Mouse (Mus musculus) lung, embryonic 16.5 days (tissue): ENCODE measurements around the gene Gm43302. TPM values are rescaled to one million over a fixed set of nuclear protein-coding genes. Genes with fewer than 3 reads are reported as not detected.

ENCODE experiments used
- polyA plus RNA-seq: library from polyadenylated mRNA; unstranded; fragments of >200 nt; fragmentation: Nextera tagmentation; extraction: Ambion mirVana; gene quantifications from 2 replicates; pipeline ENCODE4 v1.2.1, GENCODE M21; 2015

Gm43302 gene
- polyA plus RNA-seq, 1 experiment from 2014 or later: not detected

Other genes starting within 250 kb of the Gm43302 start
- 4.0 and 4.2 TPM in 2 replicates for gene Gbp9, start 154.2 kb downstream of the Gm43302 start, polyA plus RNA-seq
- gene Gbp8, start 154.2 kb downstream of the Gm43302 start, polyA plus RNA-seq: 0.80 and 1.8 TPM in 2 replicates
- 2.0 and 3.4 TPM in 2 replicates for gene Gbp4, start 154.1 kb downstream of the Gm43302 start, polyA plus RNA-seq
- gene Gbp10, start 54.2 kb downstream of the Gm43302 start, polyA plus RNA-seq: 0.06 and 0.49 TPM in 2 replicates
- 2.0 and 2.9 TPM in 2 replicates for gene Gbp6, start within 50 bp of the Gm43302 start, polyA plus RNA-seq
- 5.2 and 5.6 TPM in 2 replicates for gene Lrrc8b, start 122.1 kb upstream of the Gm43302 start, polyA plus RNA-seq
- 27.0 and 29.2 TPM in 2 replicates for gene Lrrc8c, start 225.7 kb upstream of the Gm43302 start, polyA plus RNA-seq